Mouse (Mus musculus) E14TG2a.4 (cell line): ENCODE results near the gene Sfswap.

ENCODE experiments used
- CTCF ChIP-seq: conservative IDR thresholded peaks from 2 replicates; pipeline ENCODE4 v1.5.1; 2014; ENCODE audit warnings: low read length
- NANOG ChIP-seq: IDR thresholded peaks from 2 replicates; pipeline ENCODE4 v1.6.1; 2014; ENCODE audit warnings: borderline replicate concordance, low read length, mixed read lengths
- POU5F1 ChIP-seq: IDR thresholded peaks from 2 replicates; pipeline ENCODE4 v1.6.1; 2014; ENCODE audit warnings: low read length, borderline replicate concordance

DNA sequence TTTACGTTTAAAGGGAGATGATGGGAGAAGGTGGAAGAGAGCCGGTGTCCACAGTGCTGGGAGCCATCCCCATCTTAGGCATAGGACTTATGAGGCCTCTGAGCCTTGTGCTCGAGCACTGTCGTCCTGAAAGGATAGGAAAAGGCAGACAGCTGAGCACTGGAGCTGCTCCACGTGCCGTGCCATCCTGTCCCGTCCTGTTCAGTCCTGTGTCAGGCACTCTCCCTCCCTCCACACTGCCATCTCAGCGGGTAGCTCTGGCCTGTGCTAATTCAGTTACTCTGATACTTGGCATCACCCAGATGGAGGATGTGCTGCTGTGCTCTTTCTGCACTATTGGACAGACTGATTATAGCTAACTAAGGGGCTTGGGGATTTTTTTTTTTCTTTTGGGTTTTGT lies 61.3 kb downstream of the Sfswap start:
- no peak for TF ChIP-seq CTCF
- no peak for TF ChIP-seq POU5F1
- TF ChIP-seq NANOG: no peak
